Mouse (Mus musculus): ENCODE measurements around the gene Krtdap. TPM values are rescaled to one million over a fixed set of nuclear protein-coding genes. Genes with fewer than 3 reads are reported as not detected.
"Not testable (repeated sequence)": the region's sequence is repeated elsewhere in the genome, so short reads cannot be mapped to it uniquely, and the experiment has no call there.

Krtdap gene
- not detected in 2 replicates for polyA plus RNA-seq (2014; fragmentation: Nextera tagmentation; extraction: Ambion mirVana)

DNA sequence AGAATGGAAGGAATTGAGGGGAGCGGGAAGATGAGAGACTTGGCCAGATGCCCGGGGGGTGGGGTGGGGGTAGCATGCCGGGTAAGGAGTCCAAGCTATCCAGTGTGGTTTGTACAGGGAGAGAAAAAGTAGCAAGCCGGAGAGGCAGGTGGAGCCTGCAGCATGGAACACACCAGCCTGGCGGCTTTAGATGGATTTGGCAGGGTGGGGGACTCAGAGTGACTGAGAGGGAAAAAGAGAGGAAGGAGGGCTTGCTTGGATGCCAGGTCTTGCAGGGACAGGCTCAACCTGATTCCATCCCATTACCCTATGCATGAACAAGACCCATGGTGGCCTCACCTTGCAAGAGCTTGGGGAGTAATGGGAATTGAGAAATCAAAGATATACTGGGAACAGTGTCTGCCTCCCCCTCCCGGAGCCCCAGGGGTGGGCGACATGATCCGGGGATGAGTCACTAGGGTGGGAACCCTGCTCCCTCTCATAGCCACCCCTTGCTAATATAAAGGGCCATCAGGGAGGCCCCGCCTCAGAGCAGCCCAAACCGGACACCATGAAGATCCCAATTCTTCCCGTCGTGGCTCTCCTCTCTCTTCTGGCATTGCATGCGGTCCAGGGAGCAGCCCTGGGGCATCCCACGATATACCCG lies at the start of gene Krtdap:
Krtdap (plus strand) TSS at position 520 of the 646 bp plus-strand sequence.
- H3K9me3 ChIP-seq (ENCODE audit: control insufficient read depth, low read length): no peaks in the 10 kb centered on the region
- no peak within 1 kb of the TSS for H3K4me2 ChIP-seq (replicated peaks)
- H3K27me3 ChIP-seq (ENCODE audit: control insufficient read depth, insufficient read depth, low read length): no peaks in the 10 kb centered on the region
- WGBS: 54% methylated on average over 15 of the region's 15 CpGs
- ATAC-seq (ENCODE audit: low FRiP score) (no peak), DNase-seq (ENCODE audit: low spot score) (no peak)
- H3K4me3 ChIP-seq (replicated peaks; ENCODE audit: low read length): no peak within 1 kb of the TSS
- H3K27ac ChIP-seq: no peak within 1 kb of the TSS
- H3K4me1 ChIP-seq (replicated peaks; ENCODE audit: control insufficient read depth, insufficient read depth, low read length): 0 out of 2 replicates have a peak, but pooled peaks cover 8% of the 10 kb centered on the region
- no peaks in the 10 kb centered on the region for H3K36me3 ChIP-seq (replicated peaks; ENCODE audit: control insufficient read depth, insufficient read depth)
- no peak within 1 kb of the TSS for H3K9ac ChIP-seq

DNA sequence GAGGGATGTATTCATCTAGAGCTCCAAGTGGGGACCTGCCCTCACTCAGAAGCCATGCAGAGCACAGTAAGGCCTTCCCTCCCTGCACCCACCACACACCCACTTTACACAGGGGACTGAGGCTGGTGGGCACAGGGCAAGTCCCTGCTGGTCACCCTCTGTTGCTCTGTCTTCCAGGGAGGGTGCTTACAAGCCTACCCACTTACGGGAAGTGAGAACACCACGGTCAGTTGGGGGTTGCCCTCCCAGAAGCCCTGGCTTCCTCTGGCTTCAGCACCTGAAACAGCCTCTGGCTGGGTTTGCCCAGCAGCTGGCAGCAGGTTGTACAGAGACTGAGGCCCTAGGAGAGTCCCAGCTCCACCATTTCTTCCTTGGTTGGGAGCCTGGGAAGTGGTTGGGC lies 45.1 kb upstream of the Krtdap start:
- not testable (repeated sequence) for ATAC-seq (ENCODE audit: low FRiP score); DNase-seq (ENCODE audit: low spot score); H3K4me1 ChIP-seq (replicated peaks; ENCODE audit: control insufficient read depth, insufficient read depth, low read length); H3K27ac ChIP-seq; H3K4me2 ChIP-seq (replicated peaks); H3K4me3 ChIP-seq (replicated peaks; ENCODE audit: low read length); H3K9me3 ChIP-seq (ENCODE audit: control insufficient read depth, low read length); H3K9ac ChIP-seq; H3K27me3 ChIP-seq (ENCODE audit: control insufficient read depth, insufficient read depth, low read length)
- whole genome bisulfite sequencing: 92% methylated on average over 2 of the region's 2 CpGs
- peaks cover 18% of the 10 kb centered on the region for H3K36me3 ChIP-seq (replicated peaks; ENCODE audit: control insufficient read depth, insufficient read depth)

DNA sequence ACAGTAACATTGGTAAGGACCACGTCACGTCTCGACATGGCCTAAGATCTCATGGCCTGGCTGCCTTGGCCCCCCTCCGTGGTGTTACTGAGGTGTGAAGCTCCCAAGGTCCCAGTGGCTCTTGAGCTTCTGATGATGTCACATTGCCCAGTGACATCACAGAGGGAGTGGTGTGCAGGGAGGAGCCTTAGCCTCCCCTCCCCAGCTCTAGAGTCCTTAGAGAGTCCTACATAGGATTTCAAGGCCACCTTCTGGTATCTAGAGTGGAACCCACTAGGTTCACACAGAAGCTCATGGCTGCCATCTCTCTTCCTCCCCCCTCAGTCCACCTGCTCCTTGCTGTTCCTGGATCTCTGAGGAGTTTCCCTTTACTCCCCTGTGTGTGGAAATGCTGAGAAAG lies 44.1 kb upstream of the Krtdap start, which contains the start of gene Gapdhs:
Gapdhs (minus strand) TSS at position 65 of the 400 bp plus-strand sequence.
- peaks cover 11% of the 10 kb centered on the region; the same call in 1 of the 2 replicates for H3K36me3 ChIP-seq (replicated peaks; ENCODE audit: control insufficient read depth, insufficient read depth)
- H3K27ac ChIP-seq; ATAC-seq (ENCODE audit: low FRiP score); H3K9ac ChIP-seq; H3K9me3 ChIP-seq (ENCODE audit: control insufficient read depth, low read length); H3K4me1 ChIP-seq (replicated peaks; ENCODE audit: control insufficient read depth, insufficient read depth, low read length); H3K27me3 ChIP-seq (ENCODE audit: control insufficient read depth, insufficient read depth, low read length); DNase-seq (ENCODE audit: low spot score); H3K4me2 ChIP-seq (replicated peaks); H3K4me3 ChIP-seq (replicated peaks; ENCODE audit: low read length): not testable (repeated sequence)
- no CpG with 5 or more reads among the region's 4 CpGs for WGBS

DNA sequence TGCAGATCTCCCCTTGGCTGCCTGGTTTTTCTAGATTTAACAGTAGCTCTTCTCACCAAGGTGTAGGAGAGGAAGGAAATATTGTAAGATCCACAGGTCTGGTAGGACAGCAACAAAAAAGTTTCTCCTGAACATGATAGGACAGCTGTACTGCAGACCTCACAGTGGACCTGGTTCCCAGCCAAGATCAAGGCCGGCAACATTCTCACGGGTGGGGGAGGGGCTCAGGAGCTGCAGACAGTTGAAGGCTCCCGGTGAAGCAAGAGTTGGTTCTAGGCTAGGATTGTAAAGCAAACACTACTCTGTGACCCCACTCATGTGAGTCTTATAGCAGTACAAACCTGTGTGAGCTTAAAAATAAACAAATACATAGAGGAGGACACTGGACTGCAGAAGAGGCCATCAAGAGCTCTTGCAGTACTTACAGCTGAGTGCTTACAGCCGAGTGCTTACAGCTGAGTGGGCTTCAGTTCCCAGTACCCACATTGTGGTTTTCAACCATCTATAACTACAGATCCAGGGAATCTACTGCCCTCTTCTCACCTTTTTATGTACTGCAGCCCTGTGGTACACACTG lies 43.6 kb upstream of the Krtdap start:
- WGBS: 58% methylated on average over 4 of the region's 4 CpGs
- Histone ChIP-seq H3K36me3 (replicated peaks; ENCODE audit: control insufficient read depth, insufficient read depth) (peaks cover 11% of the 10 kb centered on the region; the same call in 1 of the 2 replicates), H3K9me3 (ENCODE audit: control insufficient read depth, low read length) (no peaks in the 10 kb centered on the region), H3K27me3 (ENCODE audit: control insufficient read depth, insufficient read depth, low read length) (no peaks in the 10 kb centered on the region), H3K27ac (no peak overlapping the region), H3K4me3 (replicated peaks; ENCODE audit: low read length) (no peak overlapping the region), H3K9ac (no peak overlapping the region), H3K4me2 (replicated peaks) (no peak overlapping the region), H3K4me1 (replicated peaks; ENCODE audit: control insufficient read depth, insufficient read depth, low read length) (no peaks in the 10 kb centered on the region)
- ATAC-seq (ENCODE audit: low FRiP score): no peak; the same call in 1 of the 2 replicates
- DNase-seq (ENCODE audit: low spot score): peak; percentile 29

DNA sequence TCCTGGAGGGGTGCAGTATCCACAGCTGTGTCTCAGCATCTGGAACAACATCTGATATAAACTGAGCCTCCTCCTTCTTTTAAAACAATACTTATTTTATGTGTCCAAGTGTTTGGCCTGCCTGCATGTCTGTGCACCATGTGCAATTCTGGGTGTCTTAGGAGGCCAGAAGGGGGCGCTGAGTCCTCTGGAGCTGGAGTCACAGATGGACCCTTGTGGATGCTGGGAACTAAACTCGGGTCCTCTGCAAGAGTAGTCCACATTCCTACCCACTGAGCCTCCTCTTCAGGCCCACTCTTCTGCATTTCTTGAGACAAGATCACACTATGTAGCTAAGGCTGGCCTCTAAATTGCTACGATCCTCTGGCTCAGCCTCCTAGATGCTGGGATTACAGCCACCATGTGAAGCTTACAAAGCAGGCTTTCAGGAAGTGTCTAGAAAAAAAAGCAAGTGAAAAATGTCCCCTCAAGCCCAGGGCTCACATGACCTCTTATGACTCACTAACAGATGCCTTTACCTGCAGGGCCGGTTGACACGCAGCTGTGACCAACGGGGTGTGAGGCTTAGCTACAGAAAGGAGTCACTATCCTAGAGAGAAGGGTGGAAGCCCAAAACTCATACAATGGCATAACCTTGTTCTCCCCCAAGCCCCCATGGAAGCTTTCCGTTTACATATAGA lies 40.0 kb upstream of the Krtdap start:
- 0 out of 2 replicates have a peak, but pooled peaks cover 3% of the 10 kb centered on the region for H3K36me3 ChIP-seq (replicated peaks; ENCODE audit: control insufficient read depth, insufficient read depth)
- no peak for DNase-seq (ENCODE audit: low spot score)
- H3K9ac ChIP-seq: no peak overlapping the region
- ATAC-seq (ENCODE audit: low FRiP score): no peak
- H3K4me2 ChIP-seq (replicated peaks): no peak overlapping the region
- no peaks in the 10 kb centered on the region for H3K27me3 ChIP-seq (ENCODE audit: control insufficient read depth, insufficient read depth, low read length)
- H3K27ac ChIP-seq: no peak overlapping the region
- WGBS: 91% methylated on average over 7 of the region's 7 CpGs
- no peaks in the 10 kb centered on the region for H3K4me1 ChIP-seq (replicated peaks; ENCODE audit: control insufficient read depth, insufficient read depth, low read length)
- H3K9me3 ChIP-seq (ENCODE audit: control insufficient read depth, low read length): no peaks in the 10 kb centered on the region
- H3K4me3 ChIP-seq (replicated peaks; ENCODE audit: low read length): no peak overlapping the region

DNA sequence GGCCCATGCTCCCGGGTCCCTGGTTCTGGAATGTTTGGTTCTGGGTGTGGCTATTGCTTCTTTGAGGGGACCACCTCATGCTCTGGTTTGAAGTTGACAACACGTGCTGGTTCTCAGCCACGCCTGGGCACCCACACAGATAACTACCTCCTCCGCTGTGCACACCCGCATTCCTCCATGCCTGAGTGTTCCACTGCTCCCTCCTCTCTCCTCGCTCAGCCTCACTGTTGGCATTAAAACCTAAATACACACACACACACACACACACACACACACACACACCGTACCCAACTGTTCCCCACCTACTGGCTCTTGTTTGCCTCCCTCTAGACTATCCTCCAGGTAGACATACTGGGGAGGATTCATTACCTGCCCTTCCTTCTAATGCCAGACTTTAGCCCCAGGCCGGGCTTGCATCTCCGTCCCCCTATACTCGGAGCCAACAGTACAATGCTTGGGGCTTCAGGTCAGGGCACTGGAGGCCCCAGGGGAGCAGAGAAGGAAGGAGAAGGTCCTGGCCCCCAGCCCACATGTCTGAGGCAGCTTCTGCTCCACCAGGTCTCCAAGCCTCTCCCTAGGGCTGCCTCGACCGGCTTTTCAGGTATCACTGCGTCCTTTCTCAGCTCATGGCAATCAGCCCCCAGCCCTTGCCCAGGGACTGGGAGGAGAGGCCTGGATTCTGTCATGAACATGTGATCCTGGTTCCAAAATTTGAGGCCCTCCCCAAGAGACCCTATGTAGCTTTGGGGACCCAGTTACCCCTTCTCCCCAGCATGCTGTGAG lies 37.7 kb upstream of the Krtdap start:
- WGBS: 91% methylated on average over 13 of the region's 13 CpGs
- DNase-seq (ENCODE audit: low spot score) (no peak), ATAC-seq (ENCODE audit: low FRiP score) (no peak)
- Histone ChIP-seq H3K4me2 (replicated peaks) (no peak overlapping the region), H3K27me3 (ENCODE audit: control insufficient read depth, insufficient read depth, low read length) (no peaks in the 10 kb centered on the region), H3K4me1 (replicated peaks; ENCODE audit: control insufficient read depth, insufficient read depth, low read length) (no peaks in the 10 kb centered on the region), H3K9ac (no peak overlapping the region), H3K27ac (no peak overlapping the region), H3K9me3 (ENCODE audit: control insufficient read depth, low read length) (peaks cover 7% of the 10 kb centered on the region; the same call in 1 of the 2 replicates), H3K36me3 (replicated peaks; ENCODE audit: control insufficient read depth, insufficient read depth) (peaks cover 8% of the 10 kb centered on the region), H3K4me3 (replicated peaks; ENCODE audit: low read length) (no peak overlapping the region)

DNA sequence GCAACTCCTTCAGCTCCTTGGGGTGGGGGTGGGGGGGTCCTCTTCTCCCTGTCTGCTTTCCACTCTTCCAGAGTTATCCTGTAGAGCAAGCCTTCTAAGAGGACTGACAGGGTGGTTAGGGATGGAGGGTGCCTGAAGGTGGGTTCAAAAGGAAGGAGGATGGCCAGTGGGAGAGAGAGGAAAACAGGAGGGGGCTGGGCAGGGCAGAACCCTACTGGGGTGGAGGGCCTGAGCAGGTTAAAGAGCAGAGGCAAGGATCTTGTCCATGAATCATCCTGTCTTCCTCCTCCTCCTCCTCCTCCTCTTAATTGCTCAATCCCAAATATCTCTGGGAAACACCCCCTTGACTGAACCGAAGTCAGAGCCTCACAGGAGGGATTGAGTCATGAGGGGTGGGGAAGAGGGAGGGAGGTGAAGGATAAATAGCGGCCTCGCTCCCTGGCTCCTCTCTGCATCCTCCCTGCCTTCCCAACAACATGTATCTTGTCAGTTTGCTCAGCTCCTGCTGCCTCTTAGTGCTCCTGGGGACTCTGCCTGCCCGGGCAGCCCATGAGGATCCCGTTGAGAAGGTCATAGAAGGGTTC lies 36.5 kb upstream of the Krtdap start, which contains the start of gene Sbsn:
Sbsn (plus strand) TSS at position 386 of the 584 bp plus-strand sequence.
- Histone ChIP-seq H3K9me3 (ENCODE audit: control insufficient read depth, low read length) (peaks cover 9% of the 10 kb centered on the region; the same call in 1 of the 2 replicates), H3K4me3 (replicated peaks; ENCODE audit: low read length) (no peak within 1 kb of the TSS), H3K27ac (no peak within 1 kb of the TSS), H3K36me3 (replicated peaks; ENCODE audit: control insufficient read depth, insufficient read depth) (peaks cover 20% of the 10 kb centered on the region), H3K4me1 (replicated peaks; ENCODE audit: control insufficient read depth, insufficient read depth, low read length) (no peaks in the 10 kb centered on the region), H3K4me2 (replicated peaks) (no peak within 1 kb of the TSS), H3K27me3 (ENCODE audit: control insufficient read depth, insufficient read depth, low read length) (no peaks in the 10 kb centered on the region), H3K9ac (no peak within 1 kb of the TSS)
- DNase-seq (ENCODE audit: low spot score) (no peak), ATAC-seq (ENCODE audit: low FRiP score) (no peak)
- 68% methylated on average over 5 of the region's 5 CpGs for WGBS

DNA sequence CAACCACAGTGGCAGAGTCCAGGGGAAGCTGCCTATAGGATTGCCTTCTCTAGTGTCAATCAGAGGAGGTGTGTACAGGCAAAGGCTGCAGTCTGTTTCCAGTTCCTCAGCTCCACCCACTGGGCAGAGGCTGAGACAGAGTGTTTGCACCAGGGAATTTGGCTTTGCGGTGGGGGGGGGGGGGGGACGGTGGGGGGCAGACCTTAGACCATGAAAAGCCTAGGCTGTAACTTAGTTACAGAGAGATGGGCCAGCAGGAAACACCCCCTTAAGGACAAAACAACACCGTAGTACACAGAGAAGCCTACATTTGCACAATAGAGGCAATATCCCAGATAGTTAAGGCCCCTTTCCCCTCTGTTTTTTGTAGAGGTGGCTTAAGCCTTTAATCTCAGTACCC lies 30.7 kb upstream of the Krtdap start:
- H3K4me3 ChIP-seq (replicated peaks; ENCODE audit: low read length): no peak overlapping the region
- no peaks in the 10 kb centered on the region for H3K27me3 ChIP-seq (ENCODE audit: control insufficient read depth, insufficient read depth, low read length)
- DNase-seq (ENCODE audit: low spot score): no peak

More for the DNA sequence above, 30.7 kb upstream of the Krtdap start:
- peaks cover 19% of the 10 kb centered on the region for H3K36me3 ChIP-seq (replicated peaks; ENCODE audit: control insufficient read depth, insufficient read depth)
- no peak overlapping the region for H3K27ac ChIP-seq
- peaks cover 9% of the 10 kb centered on the region; the same call in 1 of the 2 replicates for H3K9me3 ChIP-seq (ENCODE audit: control insufficient read depth, low read length)
- no peaks in the 10 kb centered on the region for H3K4me1 ChIP-seq (replicated peaks; ENCODE audit: control insufficient read depth, insufficient read depth, low read length)
- no peak for ATAC-seq (ENCODE audit: low FRiP score)
- H3K9ac ChIP-seq: no peak overlapping the region
- H3K4me2 ChIP-seq (replicated peaks): no peak overlapping the region
- 73% methylated on average over 3 of the region's 3 CpGs for WGBS
